Mouse (Mus musculus): ENCODE measurements at regions not wholly inside any gene's neighbourhood (a gene's known extent, or its start where the extent isn't known, plus 50 kb on each side); places are given as distances from the start of the nearest gene placed in this dataset.

GRCm38 (mm10) chr3:150427965-150428364 lies 1009.7 kb upstream of the Adgrl4 start:
- no peak for DNase-seq

DNA sequence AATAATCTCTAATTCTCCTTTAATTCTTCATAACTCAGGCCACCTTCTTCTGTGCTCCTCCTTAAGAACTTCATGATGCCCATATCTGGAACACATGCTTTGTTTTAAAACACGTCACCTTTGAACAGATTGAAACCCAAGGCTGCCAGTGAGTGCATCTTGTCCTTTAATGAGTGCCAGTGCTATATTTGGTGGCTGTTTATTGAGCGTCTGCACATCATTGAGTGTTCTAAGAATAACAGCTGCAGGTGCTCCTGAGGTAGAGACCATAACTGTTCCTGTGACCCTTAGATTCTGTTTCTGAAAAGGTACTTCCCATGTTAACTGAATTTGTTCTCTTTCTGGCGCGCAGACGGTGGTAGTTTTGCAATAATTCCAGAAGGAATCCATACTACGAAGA lies 1006.4 kb upstream of the Adgrl4 start:
- no peak for DNase-seq

- DNase-seq, result no peak
Observed at GRCm38 (mm10) chr3:150435199-150435598, 1002.5 kb upstream of the Adgrl4 start.

- DNase-seq, result no peak
Observed at GRCm38 (mm10) chr3:150435818-150436607, 1001.7 kb upstream of the Adgrl4 start.

All from lung, postnatal 36 days (tissue).